Mouse (Mus musculus) neural tube, embryonic 14.5 days (tissue): ENCODE results near the gene Tldc1. TPM values are rescaled to one million over a fixed set of nuclear protein-coding genes. Genes with fewer than 3 reads are reported as not detected.
A peak's percentile ranks its signal among the peaks of the same experiment; 100 is the strongest.

ENCODE experiments used
- ATAC-seq: fragments of 200-750 bp; cut with Nextera tagmentation; 2 replicates; pipeline ENCODE4 v1.8.0; 2017; ENCODE audit warnings: low read depth, mild to moderate bottlenecking, moderate TSS enrichment, moderate library complexity
- H3K27ac ChIP-seq: fragments of 300-500 bp; sonication (generic); 2 replicates; pipeline ENCODE4 v1.5.1; 2014; ENCODE audit warnings: low read depth, mild to moderate bottlenecking, control low read depth, low read length, moderate library complexity, mixed read lengths
- H3K27me3 ChIP-seq: fragments of 300-500 bp; sonication (generic); 2 replicates; pipeline ENCODE4 v1.6.1; 2014; ENCODE audit warnings: low read length; ENCODE audit not compliant: control insufficient read depth, insufficient read depth
- H3K36me3 ChIP-seq: fragments of 300-500 bp; sonication (generic); 2 replicates; pipeline ENCODE4 v1.6.1; 2014; ENCODE audit warnings: low read length, mixed read lengths; ENCODE audit not compliant: control insufficient read depth, insufficient read depth
- H3K4me1 ChIP-seq: fragments of 300-500 bp; sonication (generic); 2 replicates; pipeline ENCODE4 v1.6.1; 2014; ENCODE audit warnings: low read length; ENCODE audit not compliant: control insufficient read depth, insufficient read depth
- H3K4me2 ChIP-seq: fragments of 300-500 bp; sonication (generic); 2 replicates; pipeline ENCODE4 v1.6.1; 2014; ENCODE audit warnings: mild to moderate bottlenecking, low read depth, low read length, control low read depth
- H3K4me3 ChIP-seq: fragments of 300-500 bp; sonication (generic); 2 replicates; pipeline ENCODE4 v1.5.1; 2014; ENCODE audit warnings: low read depth, low read length, control low read depth, mixed read lengths
- H3K9ac ChIP-seq: fragments of 300-500 bp; sonication (generic); replicated peaks from 2 replicates; pipeline ENCODE4 v1.6.1; 2014; ENCODE audit warnings: low read depth, mild to moderate bottlenecking, control low read depth, low read length, mixed read lengths
- H3K9me3 ChIP-seq: fragments of 300-500 bp; sonication (generic); 2 replicates; pipeline ENCODE4 v1.6.1; 2016; ENCODE audit warnings: low read length; ENCODE audit not compliant: control insufficient read depth
- WGBS: fragments of 180-500 bp; shearing (Covaris S2); extraction: QIAGEN DNeasy Blood & Tissue Kit; methylation state at CpG from one replicate; pipeline ENCODE4 v1.1.7; 2014; 5-methylcytosine and 5-hydroxymethylcytosine counted together
- polyA plus RNA-seq: library from polyadenylated mRNA; unstranded; fragments of >200 nt; fragmentation: Nextera tagmentation; extraction: Ambion mirVana; gene quantifications from 2 replicates; pipeline ENCODE4 v1.2.1, GENCODE M21; 2014

The Tldc1 gene
- polyA plus RNA-seq, 1 experiment from 2014 or later, result 8.1 TPM

DNA sequence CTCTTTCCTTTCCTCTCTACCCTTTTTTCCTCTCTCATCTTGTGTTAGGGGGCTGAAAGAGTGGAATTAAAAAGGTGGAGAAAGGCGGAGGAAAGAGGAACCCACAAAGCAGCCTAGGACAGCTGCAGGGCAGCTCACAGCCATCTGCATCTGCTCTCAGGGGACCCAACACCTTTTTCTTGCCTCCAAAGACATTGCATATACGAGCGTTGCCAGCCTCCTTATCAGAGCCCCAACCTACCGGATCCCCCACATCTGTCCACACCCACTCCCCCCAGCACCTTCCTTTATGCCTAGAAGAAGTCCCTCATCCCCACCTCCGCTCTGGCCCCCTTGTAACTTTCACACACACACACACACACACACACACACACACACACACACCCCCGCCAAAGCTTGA, 5.4 kb upstream of the Tldc1 start:
- no peak for ATAC-seq
- H3K27me3 ChIP-seq, result no peaks in the 10 kb centered on the region
- no peak overlapping the region for H3K9ac ChIP-seq
- WGBS, result 77% methylated on average over 6 of the region's 6 CpGs
- H3K36me3 ChIP-seq, result no peaks in the 10 kb centered on the region
- H3K4me3 ChIP-seq, result no peak overlapping the region
- no peak overlapping the region for H3K27ac ChIP-seq
- no peaks in the 10 kb centered on the region for H3K9me3 ChIP-seq
- H3K4me2 ChIP-seq, result no peak overlapping the region
- H3K4me1 ChIP-seq, result 0 out of 2 replicates have a peak, but pooled peaks cover 4% of the 10 kb centered on the region

DNA sequence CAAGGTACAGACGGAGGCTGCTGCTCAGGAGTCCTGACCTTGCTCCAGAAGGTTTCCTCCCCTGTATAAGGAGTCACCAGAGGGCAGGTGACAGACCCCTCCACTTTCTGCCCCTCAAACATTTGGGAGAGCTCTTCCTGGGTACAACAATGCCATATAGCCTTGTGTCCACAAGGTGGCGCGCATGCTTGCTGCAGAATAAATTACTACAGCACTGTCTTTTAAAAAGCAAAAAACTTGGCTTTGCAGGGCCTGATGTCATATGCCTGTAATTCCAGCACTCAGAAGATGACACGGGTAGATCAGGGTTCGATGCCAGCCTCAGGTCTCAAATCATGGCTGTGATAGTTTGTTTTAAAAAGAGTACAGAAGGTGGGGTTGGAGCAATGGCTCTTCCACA, 4.5 kb upstream of the Tldc1 start:
- no peaks in the 10 kb centered on the region for H3K9me3 ChIP-seq
- ATAC-seq, result no peak
- 10% methylated on average over 5 of the region's 5 CpGs for WGBS

DNA sequence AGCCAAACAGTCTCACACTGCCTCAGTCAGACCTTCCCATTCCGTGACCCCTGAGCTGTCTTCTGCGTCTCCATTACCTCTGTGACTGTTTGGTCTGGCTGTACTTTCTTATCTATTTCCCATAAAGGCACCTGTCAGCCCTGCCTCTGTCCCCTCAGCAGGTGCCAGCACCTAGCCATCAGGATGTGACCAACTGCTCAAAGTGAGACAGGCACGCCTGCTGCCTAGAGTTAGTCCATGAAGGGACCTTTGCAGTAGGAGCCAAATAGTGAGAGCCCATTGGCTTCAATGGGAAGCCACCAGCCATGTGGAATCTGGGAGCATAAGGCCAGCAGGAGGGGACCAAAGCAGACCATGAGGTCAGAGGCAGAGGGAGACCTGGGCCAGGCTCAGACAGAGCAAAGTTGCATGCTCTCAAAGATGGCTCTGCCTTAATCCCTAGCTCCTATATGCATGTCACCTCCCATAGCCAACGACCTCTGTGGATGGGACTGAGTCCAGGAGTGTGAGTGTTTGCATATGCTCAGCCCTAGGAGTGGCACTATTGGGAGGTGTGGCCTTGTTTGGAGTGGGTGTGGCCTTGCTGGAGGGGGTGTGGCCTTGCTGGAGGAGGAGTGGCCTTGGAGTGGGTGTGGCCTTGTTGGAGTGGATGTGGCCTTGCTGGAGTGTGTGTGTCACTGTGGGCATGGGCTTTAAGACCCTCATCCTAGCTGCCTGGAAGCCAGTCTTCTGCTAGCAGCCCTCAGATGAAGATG, 3.0 kb upstream of the Tldc1 start:
- peaks cover 13% of the 10 kb centered on the region for H3K4me1 ChIP-seq
- H3K4me3 ChIP-seq, result no peak overlapping the region
- 68% methylated on average over 4 of the region's 4 CpGs for WGBS
- no peak overlapping the region for H3K4me2 ChIP-seq
- no peak overlapping the region for H3K27ac ChIP-seq
- no peaks in the 10 kb centered on the region for H3K36me3 ChIP-seq
- H3K27me3 ChIP-seq, result no peaks in the 10 kb centered on the region
- no peak overlapping the region for H3K9ac ChIP-seq
- no peak for ATAC-seq
- H3K9me3 ChIP-seq, result no peaks in the 10 kb centered on the region

More for the DNA sequence above, 4.5 kb upstream of the Tldc1 start:
- Histone ChIP-seq H3K9ac (no peak overlapping the region), H3K36me3 (no peaks in the 10 kb centered on the region), H3K27me3 (no peaks in the 10 kb centered on the region), H3K27ac (no peak overlapping the region), H3K4me2 (no peak overlapping the region), H3K4me1 (peaks cover 5% of the 10 kb centered on the region; the same call in 1 of the 2 replicates), H3K4me3 (no peak overlapping the region)

DNA sequence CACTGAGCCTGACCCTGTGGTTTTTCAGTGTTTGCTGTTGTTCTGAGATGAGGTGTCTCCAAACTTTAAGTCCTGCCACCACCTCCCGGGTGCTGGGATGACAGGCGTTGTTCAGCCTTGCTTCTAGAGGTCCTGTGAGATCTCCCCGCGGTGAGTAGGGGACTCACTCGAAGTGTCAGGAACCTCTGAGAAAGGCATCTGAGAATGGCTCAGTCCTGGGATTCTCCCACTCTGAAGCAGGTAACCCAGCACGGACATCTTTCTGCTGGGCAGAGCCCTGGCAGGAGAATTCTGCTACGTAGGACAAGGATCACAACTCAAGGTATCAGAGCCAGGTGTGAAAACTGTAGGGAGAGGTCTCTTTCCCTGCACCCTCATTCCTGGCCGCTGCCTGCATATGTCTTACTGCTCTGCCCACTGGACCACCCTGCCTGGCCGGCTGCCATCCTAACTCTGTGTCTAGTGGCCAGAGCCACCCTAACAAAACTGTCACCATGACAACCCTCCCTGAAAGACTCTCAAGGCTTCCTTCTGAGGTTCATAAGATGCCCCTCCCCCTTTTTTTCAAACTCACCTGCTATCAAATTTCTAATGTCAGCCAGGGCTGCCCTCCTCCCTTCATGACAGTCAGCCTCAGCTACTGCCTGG, 2.3 kb upstream of the Tldc1 start:
- Histone ChIP-seq H3K27ac (no peak overlapping the region), H3K4me3 (no peak overlapping the region), H3K9me3 (no peaks in the 10 kb centered on the region), H3K9ac (no peak overlapping the region), H3K4me1 (peaks cover 13% of the 10 kb centered on the region), H3K4me2 (no peak overlapping the region), H3K36me3 (no peaks in the 10 kb centered on the region), H3K27me3 (no peaks in the 10 kb centered on the region)
- ATAC-seq, result no peak
- 82% methylated on average over 9 of the region's 9 CpGs for WGBS

DNA sequence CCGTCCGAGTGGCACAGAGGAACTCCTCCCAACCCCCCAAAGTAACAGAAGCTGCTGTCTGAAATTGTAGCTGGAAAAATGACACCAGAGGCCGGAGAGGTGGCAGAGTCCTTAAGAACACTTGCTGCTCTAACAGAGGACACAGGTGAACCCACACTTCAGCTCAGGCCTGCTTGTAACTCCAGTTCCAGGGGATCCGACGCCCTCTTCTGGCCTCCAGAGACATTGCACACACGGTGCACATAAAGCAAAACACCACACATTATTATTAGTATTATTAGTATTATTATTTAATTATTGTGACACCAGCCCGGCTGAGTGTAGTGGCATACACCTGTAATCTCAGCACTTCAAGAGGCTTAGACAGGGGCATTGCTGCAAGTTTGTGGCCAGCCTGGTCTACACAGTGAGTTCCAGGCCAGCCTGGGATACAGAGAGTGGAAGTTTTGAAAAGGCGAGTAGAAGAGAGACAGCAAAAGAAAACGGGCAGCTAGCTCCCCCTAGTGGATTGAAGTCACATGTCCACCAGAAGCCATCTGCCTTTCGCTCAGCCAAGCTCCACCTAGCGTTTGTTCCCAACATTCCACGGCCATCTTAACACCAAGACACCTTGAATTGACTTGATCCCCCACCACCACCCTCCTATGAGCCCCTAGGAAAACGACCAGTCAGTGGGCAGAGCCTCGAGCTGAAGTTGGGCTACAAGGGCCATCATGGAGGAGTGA, 959 bp upstream of the Tldc1 start:
- Histone ChIP-seq H3K4me1 (peaks cover 13% of the 10 kb centered on the region), H3K4me3 (peak overlapping the region; percentile 51; the same call in 1 of the 2 replicates), H3K9ac (no peak overlapping the region), H3K9me3 (no peaks in the 10 kb centered on the region), H3K27me3 (no peaks in the 10 kb centered on the region), H3K36me3 (no peaks in the 10 kb centered on the region), H3K27ac (peak overlapping the region; percentile 63; the same call in 1 of the 2 replicates), H3K4me2 (peak overlapping the region; percentile 90; the same call in 1 of the 2 replicates)
- no peak for ATAC-seq
- WGBS, result 23% methylated on average over 14 of the region's 14 CpGs

- Histone ChIP-seq H3K27me3 (no peaks in the 10 kb centered on the region), H3K9ac (peak overlapping the region; percentile 58), H3K4me1 (peaks cover 13% of the 10 kb centered on the region), H3K27ac (peak overlapping the region; percentile 82), H3K4me2 (peak overlapping the region; percentile 90), H3K4me3 (peak overlapping the region; percentile 51), H3K36me3 (no peaks in the 10 kb centered on the region), H3K9me3 (no peaks in the 10 kb centered on the region)
- 20% methylated on average over 7 of the region's 7 CpGs for WGBS
- ATAC-seq, result no peak; the same call in 1 of the 2 replicates
These were observed 451 bp downstream of the Tldc1 start for GRCm38 (mm10) chr8:119777765-119778164.

DNA sequence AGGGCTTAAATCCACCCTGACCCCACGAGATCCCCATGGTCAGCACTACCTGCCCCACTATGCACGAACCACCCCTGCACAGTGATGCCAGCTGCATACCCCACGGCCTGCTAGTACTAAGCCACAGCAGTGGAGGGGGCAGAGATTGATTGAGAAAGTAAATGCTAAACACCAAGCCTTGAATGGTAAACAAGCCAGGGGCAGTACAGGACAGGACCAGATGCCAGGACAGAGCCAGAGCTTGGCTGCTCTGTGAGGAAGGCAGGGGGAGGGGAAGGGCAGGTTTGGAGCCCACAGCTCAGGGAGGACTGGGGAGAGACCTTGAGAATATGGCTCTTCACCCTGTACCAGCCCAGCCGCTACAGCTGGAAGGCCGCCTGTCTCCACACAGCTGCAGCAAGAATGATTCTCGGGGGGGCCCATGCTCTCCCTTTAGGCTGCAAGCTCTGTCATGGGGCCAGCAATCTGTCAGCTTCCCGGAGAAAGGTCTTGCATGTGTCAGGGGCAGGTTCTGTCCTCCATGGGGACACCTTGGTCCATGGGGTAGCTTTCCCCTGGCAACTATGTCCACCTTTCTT, 1.5 kb downstream of the Tldc1 start:
- Histone ChIP-seq H3K4me1 (peaks cover 13% of the 10 kb centered on the region), H3K4me2 (peak overlapping the region; percentile 90), H3K36me3 (no peaks in the 10 kb centered on the region), H3K9me3 (no peaks in the 10 kb centered on the region), H3K9ac (no peak overlapping the region), H3K4me3 (no peak overlapping the region), H3K27me3 (no peaks in the 10 kb centered on the region), H3K27ac (no peak overlapping the region)
- ATAC-seq, result no peak
- WGBS, result 88% methylated on average over 7 of the region's 7 CpGs

DNA sequence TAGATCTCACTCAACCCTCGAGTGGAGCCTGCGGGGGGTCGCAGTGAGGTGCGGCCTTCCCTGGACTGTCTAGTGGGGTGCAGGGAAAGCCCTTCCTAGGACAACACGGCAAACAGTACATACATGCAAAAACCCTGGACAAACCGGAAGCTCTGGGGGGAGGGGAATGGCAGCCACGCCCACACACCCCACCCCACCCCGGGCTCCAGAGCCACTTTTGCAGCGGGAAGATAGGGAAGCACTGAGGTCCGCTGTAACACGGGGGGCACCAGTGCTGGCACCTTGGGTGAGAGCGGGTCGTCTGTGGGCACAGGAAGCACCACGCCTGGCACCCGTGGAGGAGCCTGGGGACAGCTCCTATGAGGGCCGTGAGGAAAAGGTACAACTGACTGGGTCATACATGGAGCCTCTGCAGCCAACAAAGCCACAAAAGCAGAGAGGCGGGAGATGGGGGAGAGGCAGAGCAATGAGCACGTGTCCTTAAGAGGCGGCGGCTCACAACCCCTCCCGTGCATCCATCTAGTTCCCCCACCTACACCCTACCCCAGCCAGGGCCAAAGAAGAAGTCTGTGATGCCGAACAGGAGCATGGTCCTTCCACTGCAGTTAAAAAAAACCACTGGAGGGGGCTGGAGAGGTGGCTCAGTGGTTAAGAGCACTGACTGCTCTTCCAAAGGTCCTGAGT, 12.3 kb downstream of the Tldc1 start:
- peaks cover 3% of the 10 kb centered on the region; the same call in 1 of the 2 replicates for H3K36me3 ChIP-seq
- no peaks in the 10 kb centered on the region for H3K27me3 ChIP-seq
- no peaks in the 10 kb centered on the region for H3K9me3 ChIP-seq
- no peaks in the 10 kb centered on the region for H3K4me1 ChIP-seq
- no peak overlapping the region for H3K27ac ChIP-seq
- WGBS, result 89% methylated on average over 22 of the region's 22 CpGs
- ATAC-seq, result no peak
- H3K4me2 ChIP-seq, result no peak overlapping the region
- H3K9ac ChIP-seq, result no peak overlapping the region
- no peak overlapping the region for H3K4me3 ChIP-seq
